Mouse (Mus musculus): ENCODE results near the gene Rab3a. TPM values are rescaled to one million over a fixed set of nuclear protein-coding genes. Genes with fewer than 3 reads are reported as not detected.

Gene Rab3a
- polyA plus RNA-seq, 1 experiment = 34.9 TPM

- Histone ChIP-seq H3K79me2 (ENCODE audit: control insufficient read depth, insufficient read depth) (no peaks in the 10 kb centered on the region), H3K4me3 (no peak overlapping the region), H3K36me3 (ENCODE audit: control insufficient read depth, insufficient read depth) (no peaks in the 10 kb centered on the region), H3ac (ENCODE audit: control insufficient read depth, insufficient read length) (no peak overlapping the region), H3K27me3 (ENCODE audit: control insufficient read depth, insufficient read depth, insufficient read length) (no peaks in the 10 kb centered on the region), H3K4me2 (ENCODE audit: low read depth) (no peak overlapping the region)
- TF ChIP-seq E2F4 (IDR thresholded peaks at IDR 0.05; ENCODE audit: insufficient read depth) (no peak), TCF3 (IDR thresholded peaks at IDR 0.05; ENCODE audit: insufficient read length, low read depth) (no peak), MYOG (IDR thresholded peaks at IDR 0.05; ENCODE audit: control insufficient read depth in 1 of 3, insufficient read depth in 1 of 3, insufficient read length in 2 of 3, low read depth in 2 of 3) (no peak), REST (IDR thresholded peaks at IDR 0.05; ENCODE audit: insufficient read depth, insufficient read length) (no peak), POLR2AphosphoS2 (IDR thresholded peaks at IDR 0.05; ENCODE audit: insufficient read length, low read depth) (peak; percentile 27), MYOD1 (IDR thresholded peaks at IDR 0.05; ENCODE audit: control insufficient read depth in 1 of 3, insufficient read length in 2 of 3, low read depth in 2 of 3) (no peak)
Observed at GRCm38 (mm10) chr8:70762118-70762517, 7.6 kb downstream of the Rab3a start.

GRCm38 (mm10) chr8:70763354-70763753, 8.9 kb downstream of the Rab3a start:
- Histone ChIP-seq H3K27me3 (ENCODE audit: control insufficient read depth, insufficient read depth, insufficient read length) (no peaks in the 10 kb centered on the region), H3ac (ENCODE audit: control insufficient read depth, insufficient read length) (no peak overlapping the region), H3K36me3 (ENCODE audit: control insufficient read depth, insufficient read depth) (no peaks in the 10 kb centered on the region), H3K79me2 (ENCODE audit: control insufficient read depth, insufficient read depth) (no peaks in the 10 kb centered on the region), H3K4me3 (no peak overlapping the region), H3K4me2 (ENCODE audit: low read depth) (no peak overlapping the region)
- no peak for TF ChIP-seq TCF3 (IDR thresholded peaks at IDR 0.05; ENCODE audit: insufficient read length, low read depth)
- no peak for TF ChIP-seq TCF12 (IDR thresholded peaks at IDR 0.05; ENCODE audit: insufficient read depth, poor library complexity, severe bottlenecking)
- no peak for TF ChIP-seq POLR2AphosphoS2 (IDR thresholded peaks at IDR 0.05; ENCODE audit: insufficient read length, low read depth)
- no peak for TF ChIP-seq CEBPB (IDR thresholded peaks at IDR 0.05; ENCODE audit: insufficient read depth, poor library complexity, severe bottlenecking)
- TF ChIP-seq MYOG (IDR thresholded peaks at IDR 0.05; ENCODE audit: control insufficient read depth in 1 of 3, insufficient read depth in 1 of 3, insufficient read length in 2 of 3, low read depth in 2 of 3) = no peak

- Histone ChIP-seq H3K36me3 (ENCODE audit: control insufficient read depth, insufficient read depth) (peaks cover 3% of the 10 kb centered on the region), H3K4me3 (no peak overlapping the region), H3K4me2 (ENCODE audit: low read depth) (no peak overlapping the region), H3K27me3 (ENCODE audit: control insufficient read depth, insufficient read depth, insufficient read length) (no peaks in the 10 kb centered on the region), H3K79me2 (ENCODE audit: control insufficient read depth, insufficient read depth) (no peaks in the 10 kb centered on the region), H3ac (ENCODE audit: control insufficient read depth, insufficient read length) (no peak overlapping the region)
- TF ChIP-seq USF1 (IDR thresholded peaks at IDR 0.05; ENCODE audit: low read depth) = no peak
- no peak for TF ChIP-seq MAX (IDR thresholded peaks at IDR 0.05; ENCODE audit: low read depth)
- no peak for TF ChIP-seq POLR2AphosphoS2 (IDR thresholded peaks at IDR 0.05; ENCODE audit: insufficient read length, low read depth)
- no peak for TF ChIP-seq CEBPB (IDR thresholded peaks at IDR 0.05; ENCODE audit: insufficient read depth, poor library complexity, severe bottlenecking)
- TF ChIP-seq E2F4 (IDR thresholded peaks at IDR 0.05; ENCODE audit: insufficient read depth) = no peak
- no peak for TF ChIP-seq MYOG (IDR thresholded peaks at IDR 0.05; ENCODE audit: control insufficient read depth in 1 of 3, insufficient read depth in 1 of 3, insufficient read length in 2 of 3, low read depth in 2 of 3)
- TF ChIP-seq REST (IDR thresholded peaks at IDR 0.05; ENCODE audit: insufficient read depth, insufficient read length) = no peak
- TF ChIP-seq POLR2A (IDR thresholded peaks at IDR 0.05; ENCODE audit: insufficient read length, low read depth) = no peak
- no peak for TF ChIP-seq MYOD1 (IDR thresholded peaks at IDR 0.05; ENCODE audit: control insufficient read depth in 1 of 3, insufficient read length in 2 of 3, low read depth in 2 of 3)
Observed at GRCm38 (mm10) chr8:70764026-70764425, 9.5 kb downstream of the Rab3a start.

GRCm38 (mm10) chr8:70764676-70765075, 10.2 kb downstream of the Rab3a start:
- Histone ChIP-seq H3K36me3 (ENCODE audit: control insufficient read depth, insufficient read depth) (peaks cover 6% of the 10 kb centered on the region), H3K27me3 (ENCODE audit: control insufficient read depth, insufficient read depth, insufficient read length) (no peaks in the 10 kb centered on the region), H3K4me2 (ENCODE audit: low read depth) (no peak overlapping the region), H3K79me2 (ENCODE audit: control insufficient read depth, insufficient read depth) (no peaks in the 10 kb centered on the region), H3K4me3 (no peak overlapping the region), H3ac (ENCODE audit: control insufficient read depth, insufficient read length) (no peak overlapping the region)
- no peak for TF ChIP-seq SRF (IDR thresholded peaks at IDR 0.05; ENCODE audit: control insufficient read depth, insufficient read length, low read depth)
- TF ChIP-seq REST (IDR thresholded peaks at IDR 0.05; ENCODE audit: insufficient read depth, insufficient read length) = no peak
- TF ChIP-seq E2F4 (IDR thresholded peaks at IDR 0.05; ENCODE audit: insufficient read depth) = no peak
- no peak for TF ChIP-seq POLR2AphosphoS2 (IDR thresholded peaks at IDR 0.05; ENCODE audit: insufficient read length, low read depth)
- no peak for TF ChIP-seq MAX (IDR thresholded peaks at IDR 0.05; ENCODE audit: low read depth)
- TF ChIP-seq POLR2A (IDR thresholded peaks at IDR 0.05; ENCODE audit: insufficient read length, low read depth) = no peak
- TF ChIP-seq TCF12 (IDR thresholded peaks at IDR 0.05; ENCODE audit: insufficient read depth, poor library complexity, severe bottlenecking) = no peak
- TF ChIP-seq USF1 (IDR thresholded peaks at IDR 0.05; ENCODE audit: low read depth) = no peak
- no peak for TF ChIP-seq CEBPB (IDR thresholded peaks at IDR 0.05; ENCODE audit: insufficient read depth, poor library complexity, severe bottlenecking)
- TF ChIP-seq TCF3 (IDR thresholded peaks at IDR 0.05; ENCODE audit: insufficient read length, low read depth) = no peak
- TF ChIP-seq MYOG (IDR thresholded peaks at IDR 0.05; ENCODE audit: control insufficient read depth in 1 of 3, insufficient read depth in 1 of 3, insufficient read length in 2 of 3, low read depth in 2 of 3) = no peak
- no peak for TF ChIP-seq MYOD1 (IDR thresholded peaks at IDR 0.05; ENCODE audit: control insufficient read depth in 1 of 3, insufficient read length in 2 of 3, low read depth in 2 of 3)

- no peak overlapping the region for H3ac ChIP-seq (ENCODE audit: control insufficient read depth, insufficient read length)
- H3K79me2 ChIP-seq (ENCODE audit: control insufficient read depth, insufficient read depth) = no peaks in the 10 kb centered on the region
- peak overlapping the region; percentile 43 for H3K4me3 ChIP-seq
- peaks cover 6% of the 10 kb centered on the region for H3K36me3 ChIP-seq (ENCODE audit: control insufficient read depth, insufficient read depth)
- TF ChIP-seq POLR2A (IDR thresholded peaks at IDR 0.05; ENCODE audit: insufficient read length, low read depth) = no peak
- TF ChIP-seq TCF12 (IDR thresholded peaks at IDR 0.05; ENCODE audit: insufficient read depth, poor library complexity, severe bottlenecking) = no peak
- TF ChIP-seq MAX (IDR thresholded peaks at IDR 0.05; ENCODE audit: low read depth) = no peak
- TF ChIP-seq USF1 (IDR thresholded peaks at IDR 0.05; ENCODE audit: low read depth) = no peak
- TF ChIP-seq MYOD1 (IDR thresholded peaks at IDR 0.05; ENCODE audit: control insufficient read depth in 1 of 3, insufficient read length in 2 of 3, low read depth in 2 of 3) = no peak
- no peak for TF ChIP-seq REST (IDR thresholded peaks at IDR 0.05; ENCODE audit: insufficient read depth, insufficient read length)
- TF ChIP-seq TCF3 (IDR thresholded peaks at IDR 0.05; ENCODE audit: insufficient read length, low read depth) = no peak
- TF ChIP-seq CEBPB (IDR thresholded peaks at IDR 0.05; ENCODE audit: insufficient read depth, poor library complexity, severe bottlenecking) = no peak
- TF ChIP-seq E2F4 (IDR thresholded peaks at IDR 0.05; ENCODE audit: insufficient read depth) = no peak
- TF ChIP-seq POLR2AphosphoS2 (IDR thresholded peaks at IDR 0.05; ENCODE audit: insufficient read length, low read depth) = no peak
- no peak for TF ChIP-seq MYOG (IDR thresholded peaks at IDR 0.05; ENCODE audit: control insufficient read depth in 1 of 3, insufficient read depth in 1 of 3, insufficient read length in 2 of 3, low read depth in 2 of 3)
- TF ChIP-seq SRF (IDR thresholded peaks at IDR 0.05; ENCODE audit: control insufficient read depth, insufficient read length, low read depth) = no peak
- H3K4me2 ChIP-seq (ENCODE audit: low read depth) = peak overlapping the region; percentile 99
- H3K27me3 ChIP-seq (ENCODE audit: control insufficient read depth, insufficient read depth, insufficient read length) = no peaks in the 10 kb centered on the region
Observed at GRCm38 (mm10) chr8:70765329-70765728, 10.8 kb downstream of the Rab3a start.

Measured in myocyte (in vitro differentiated cells).